Mouse (Mus musculus): ENCODE measurements around the gene Fcrl6.

GRCm38 (mm10) chr1:172638781-172639180, 36.4 kb upstream of the Fcrl6 start:
- TF ChIP-seq GATA1 (IDR thresholded peaks at IDR 0.05; ENCODE audit: low read length) (no peak), TAL1 (IDR thresholded peaks at IDR 0.05; ENCODE audit: low read length) (no peak)

All from erythroblast, embryonic 14.5 days (primary cell).